Mouse (Mus musculus): ENCODE results near the gene Naa40.
A peak's percentile ranks its signal among the peaks of the same experiment; 100 is the strongest.

Gene Naa40

GRCm38 (mm10) chr19:7265478-7266191 lies 24.7 kb upstream of the Naa40 start:
- DNase-seq = peak; percentile 88

GRCm38 (mm10) chr19:7264766-7265331 lies 23.9 kb upstream of the Naa40 start:
- peak; percentile 58 for DNase-seq

DNA sequence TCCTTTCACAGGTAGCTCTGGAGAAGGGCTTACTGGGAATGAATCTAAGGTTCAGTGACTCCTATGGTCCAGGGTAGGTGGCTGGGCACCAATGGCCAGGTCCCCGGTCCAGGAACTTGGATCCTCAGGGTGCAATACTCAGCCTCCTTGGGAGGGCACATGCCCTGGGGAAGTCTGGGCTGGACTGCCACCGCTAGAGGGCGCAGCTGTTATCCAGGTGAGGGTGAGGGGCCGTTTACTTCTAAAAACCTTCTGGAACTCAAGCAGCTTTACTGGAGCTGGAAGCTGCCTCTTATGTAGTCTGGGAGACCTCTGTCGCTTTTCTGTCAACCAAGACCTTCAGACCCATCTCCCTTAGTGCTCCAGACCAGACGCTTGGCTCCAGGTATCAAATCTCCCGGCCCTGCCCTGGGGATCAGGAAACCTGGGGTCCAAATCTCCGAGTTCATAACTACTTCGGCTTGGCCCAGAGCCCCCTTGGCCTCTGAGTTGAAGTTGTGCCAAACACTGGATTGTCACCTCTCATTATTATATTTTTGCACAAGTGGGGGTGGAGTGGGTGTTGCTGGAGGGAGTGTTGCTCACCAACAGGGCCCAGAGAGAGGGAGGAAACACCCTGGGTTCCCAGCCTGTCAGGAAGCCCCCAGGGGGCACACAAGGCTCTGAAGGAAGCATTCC lies 23.2 kb upstream of the Naa40 start:
- peak; percentile 89 for DNase-seq

- DNase-seq = no peak
Measured at GRCm38 (mm10) chr19:7262592-7262991, 21.6 kb upstream of the Naa40 start.

GRCm38 (mm10) chr19:7261964-7262363 lies 21.0 kb upstream of the Naa40 start:
- no peak for DNase-seq

GRCm38 (mm10) chr19:7261476-7261875 lies 20.5 kb upstream of the Naa40 start:
- no peak for DNase-seq

DNA sequence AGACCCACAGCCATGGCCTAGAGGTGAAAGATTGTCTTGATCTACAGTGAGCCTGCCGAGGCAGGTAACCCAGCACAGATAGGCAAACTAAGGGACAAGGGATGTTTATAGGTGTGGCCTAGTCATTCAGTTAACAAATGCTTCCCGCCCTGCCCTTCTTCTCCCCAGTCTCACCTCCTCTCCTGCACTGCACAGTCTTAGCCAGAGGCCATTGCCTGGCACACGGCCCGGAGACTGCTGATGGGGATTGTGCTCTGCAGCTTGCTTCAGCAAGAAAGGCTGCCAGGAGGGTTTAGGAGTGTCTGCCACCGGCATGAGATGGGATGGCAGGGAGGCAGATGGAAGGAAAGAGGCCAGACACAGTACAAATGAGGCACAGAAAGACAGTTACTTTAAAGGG lies 16.9 kb upstream of the Naa40 start:
- DNase-seq = no peak

DNA sequence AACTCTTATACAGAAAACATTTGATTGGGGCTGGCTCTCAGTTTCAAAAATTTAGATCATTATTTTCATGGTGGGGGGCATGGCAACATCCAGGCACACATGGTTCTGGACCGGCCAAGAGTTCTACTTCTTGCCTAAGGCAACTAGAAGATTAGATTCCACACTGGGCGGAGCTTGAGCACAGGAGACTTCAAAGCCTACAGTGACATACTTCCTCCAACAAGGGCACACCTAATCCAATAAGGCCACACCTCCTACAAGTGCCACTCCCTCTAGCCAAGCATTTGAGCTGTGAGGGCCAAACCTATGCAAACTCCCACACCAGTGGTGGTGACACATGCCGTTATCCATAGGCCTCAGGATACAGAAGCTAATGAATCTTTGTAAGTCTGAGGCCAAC lies 5.0 kb upstream of the Naa40 start:
- no peak for DNase-seq

GRCm38 (mm10) chr19:7240291-7240690 lies 692 bp downstream of the Naa40 start:
- DNase-seq = peak; percentile 15

DNA sequence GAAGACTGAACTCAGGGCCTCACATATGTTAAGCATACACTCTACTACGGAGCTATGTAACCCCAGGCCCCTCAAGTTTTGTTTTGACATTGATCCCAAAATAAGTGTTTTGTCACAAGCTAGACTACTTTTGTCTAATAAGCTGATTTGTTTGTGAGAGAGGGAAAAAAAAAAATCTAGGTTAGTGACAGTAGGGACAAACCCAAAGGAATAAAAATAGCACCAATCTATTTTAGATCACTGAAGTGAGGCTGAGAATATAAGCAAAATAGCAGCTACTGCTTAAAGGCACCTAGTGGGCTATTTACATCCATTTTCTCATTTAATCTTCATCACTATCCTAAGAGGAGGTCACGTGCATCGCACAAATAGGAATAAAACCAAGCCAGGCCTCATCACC lies 1.4 kb downstream of the Naa40 start:
- DNase-seq = no peak

DNA sequence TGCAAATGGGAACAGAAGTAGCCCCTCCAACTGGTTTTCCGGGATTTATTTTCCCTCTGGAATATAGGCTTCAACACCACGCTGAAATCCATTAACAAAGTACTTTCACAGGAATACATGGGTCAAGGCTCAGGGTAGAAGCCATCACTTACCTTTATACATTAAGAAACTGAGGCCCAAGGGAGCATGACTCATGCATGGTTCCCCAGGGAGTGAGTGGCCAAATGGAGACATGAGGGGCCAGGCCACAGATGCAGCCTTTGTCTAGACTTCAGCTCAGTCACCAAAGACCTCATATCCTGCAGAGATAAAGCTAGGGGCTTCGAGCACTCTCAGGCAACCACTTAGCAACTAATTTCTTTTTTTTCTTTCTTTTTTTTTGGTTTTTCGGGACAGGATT lies 4.2 kb downstream of the Naa40 start:
- DNase-seq = no peak

- DNase-seq = no peak
Measured at GRCm38 (mm10) chr19:7236011-7236410, 5.0 kb downstream of the Naa40 start.

- no peak for DNase-seq
Measured at GRCm38 (mm10) chr19:7235461-7235860, 5.5 kb downstream of the Naa40 start.

- peak; percentile 75 for DNase-seq
Measured at GRCm38 (mm10) chr19:7234537-7235221, 6.3 kb downstream of the Naa40 start.

- DNase-seq = no peak
Measured at GRCm38 (mm10) chr19:7226511-7226914, 14.5 kb downstream of the Naa40 start.

GRCm38 (mm10) chr19:7225096-7225690 lies 15.8 kb downstream of the Naa40 start:
- DNase-seq = no peak

GRCm38 (mm10) chr19:7224253-7224652 lies 16.7 kb downstream of the Naa40 start:
- DNase-seq = no peak

DNA sequence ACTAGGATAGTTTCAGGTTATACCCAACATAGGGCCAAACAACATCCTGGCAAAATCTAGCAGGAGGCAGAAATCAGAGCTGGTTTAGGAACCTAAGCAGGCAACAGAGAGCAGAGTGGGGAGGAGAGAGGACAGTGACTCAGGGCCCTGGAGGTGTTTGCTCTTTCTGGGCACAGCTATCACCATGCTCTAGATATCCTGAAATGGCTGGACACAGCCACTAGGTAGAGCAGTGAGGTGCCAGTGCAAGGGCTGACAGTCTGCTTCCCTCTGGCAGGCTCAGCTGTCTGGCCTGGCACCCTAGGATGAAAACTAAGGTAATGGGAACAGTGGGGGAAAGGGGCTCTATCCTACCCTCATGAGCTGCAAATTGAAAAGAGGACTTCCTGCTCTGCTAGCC lies 17.5 kb downstream of the Naa40 start:
- no peak for DNase-seq

GRCm38 (mm10) chr19:7222196-7222595 lies 18.8 kb downstream of the Naa40 start:
- no peak for DNase-seq

DNA sequence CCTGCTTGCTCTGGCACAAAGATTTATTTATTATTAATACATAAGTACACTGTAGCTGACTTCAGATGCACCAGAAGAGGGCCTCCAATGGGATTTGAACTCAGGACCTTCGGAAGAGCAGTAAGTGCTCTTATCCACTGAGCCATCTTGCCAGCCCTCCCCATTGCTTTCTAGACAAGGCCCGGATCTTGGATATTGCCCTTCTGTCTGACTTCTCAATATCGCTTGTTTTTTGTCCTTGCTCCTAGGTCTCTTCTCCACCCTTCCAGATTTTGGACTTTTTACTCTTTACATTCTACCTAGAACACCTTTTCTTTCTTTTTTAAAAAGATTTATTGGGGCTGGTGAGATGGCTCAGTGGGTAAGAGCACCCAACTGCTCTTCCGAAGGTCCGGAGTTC lies 22.2 kb downstream of the Naa40 start:
- no peak for DNase-seq

GRCm38 (mm10) chr19:7217926-7218267 lies 23.1 kb downstream of the Naa40 start:
- no peak for DNase-seq

DNA sequence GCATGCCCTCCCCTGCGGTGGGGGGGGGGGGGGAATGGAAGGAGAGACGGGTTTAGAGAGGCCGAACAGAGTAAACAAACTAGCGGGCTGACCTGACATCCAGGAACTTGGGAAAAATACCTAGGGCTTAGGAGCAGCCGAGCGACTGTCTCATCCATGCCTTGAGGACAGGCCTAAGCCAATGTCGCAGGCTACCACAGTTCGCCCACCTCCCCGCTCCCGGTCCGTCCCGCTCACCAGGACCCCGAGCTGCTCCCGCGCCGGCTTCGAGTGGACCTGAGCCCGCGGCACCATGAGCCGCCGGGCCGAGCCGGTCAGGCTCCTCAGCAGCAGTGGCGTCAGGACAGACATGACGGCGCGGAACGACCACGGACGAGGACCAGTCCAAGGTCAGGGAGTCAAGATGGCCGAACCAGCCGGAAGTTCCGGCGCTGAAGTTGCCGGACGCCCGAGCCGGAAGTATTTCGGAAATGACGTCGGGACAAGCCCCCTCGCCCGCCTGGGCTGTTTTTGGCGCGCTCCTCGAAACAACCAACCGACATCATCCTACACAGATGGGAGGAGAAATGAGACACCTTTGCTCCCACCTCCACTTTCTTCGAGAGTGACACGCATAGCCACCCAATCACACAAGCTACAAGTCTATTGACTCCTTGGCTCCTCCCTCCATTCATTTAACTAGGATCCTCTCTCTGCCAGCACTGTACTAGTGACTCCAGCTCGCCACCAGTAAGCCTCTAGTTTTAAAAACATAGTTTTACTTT lies 23.6 kb downstream of the Naa40 start, which contains the start of gene Cox8a:
Gene Cox8a (minus strand): TSS at position 455 of the 764 bp plus-strand sequence.
- peak; percentile 99 for DNase-seq

- DNase-seq = no peak
Measured at GRCm38 (mm10) chr19:7214484-7214883, 26.5 kb downstream of the Naa40 start.

Data from embryo, embryonic 11 days (tissue).